Mouse (Mus musculus) liver, embryonic 11.5 days (tissue): ENCODE results near the gene Cnbp. TPM values are rescaled to one million over a fixed set of nuclear protein-coding genes. Genes with fewer than 3 reads are reported as not detected.

Experiments used
- ATAC-seq: fragments of 200-750 bp; cut with Nextera tagmentation; replicated peaks from 2 replicates; pipeline ENCODE4 v1.8.0; 2017; ENCODE audit warnings: moderate number of reproducible peaks, mild to moderate bottlenecking, moderate TSS enrichment, moderate library complexity; ENCODE audit not compliant: low FRiP score
- DNase-seq: peaks from one replicate; pipeline ENCODE4 v3.0.0-alpha.2; 2017; ENCODE audit warnings: low spot score
- H3K27ac ChIP-seq: fragments of 300-500 bp; sonication (generic); 2 replicates; pipeline ENCODE4 v1.5.1; 2014; ENCODE audit warnings: mild to moderate bottlenecking, low read depth, low read length, control low read depth
- H3K27me3 ChIP-seq: fragments of 300-500 bp; sonication (generic); replicated peaks from 2 replicates; pipeline ENCODE4 v1.6.1; 2014; ENCODE audit warnings: low read length, mixed read lengths; ENCODE audit not compliant: control insufficient read depth, insufficient read depth
- H3K36me3 ChIP-seq: fragments of 300-500 bp; sonication (generic); 2 replicates; pipeline ENCODE4 v1.6.1; 2014; ENCODE audit warnings: mild to moderate bottlenecking, low read length, moderate library complexity, mixed read lengths; ENCODE audit not compliant: control insufficient read depth, insufficient read depth
- H3K4me1 ChIP-seq: fragments of 300-500 bp; sonication (generic); replicated peaks from 2 replicates; pipeline ENCODE4 v1.6.1; 2014; ENCODE audit warnings: low read length, mixed read lengths; ENCODE audit not compliant: control insufficient read depth, insufficient read depth
- H3K4me2 ChIP-seq: fragments of 300-500 bp; sonication (generic); 2 replicates; pipeline ENCODE4 v1.6.1; 2014; ENCODE audit warnings: mild to moderate bottlenecking, control low read depth, moderate library complexity
- H3K4me3 ChIP-seq: fragments of 300-500 bp; sonication (generic); 2 replicates; pipeline ENCODE4 v1.5.1; 2014; ENCODE audit warnings: low read depth, low read length, control low read depth
- H3K9ac ChIP-seq: fragments of 300-500 bp; sonication (generic); 2 replicates; pipeline ENCODE4 v1.6.1; 2014; ENCODE audit warnings: low read depth, low read length, control low read depth
- H3K9me3 ChIP-seq: fragments of 300-500 bp; sonication (generic); 2 replicates; pipeline ENCODE4 v1.6.1; 2016; ENCODE audit warnings: low read length, inconsistent platforms, mixed read lengths; ENCODE audit not compliant: control insufficient read depth
- WGBS: fragments of 180-500 bp; shearing (Covaris S2); extraction: QIAGEN DNeasy Blood & Tissue Kit; methylation state at CpG from one replicate; pipeline ENCODE4 v1.1.7; 2014; 5-methylcytosine and 5-hydroxymethylcytosine counted together
- polyA plus RNA-seq: library from polyadenylated mRNA; unstranded; fragments of >200 nt; fragmentation: Nextera tagmentation; extraction: Ambion mirVana; gene quantifications from 2 replicates; pipeline ENCODE4 v1.2.1, GENCODE M21; 2014

The Cnbp gene
- polyA plus RNA-seq, 1 experiment from 2014 or later, result 1,371 TPM

DNA sequence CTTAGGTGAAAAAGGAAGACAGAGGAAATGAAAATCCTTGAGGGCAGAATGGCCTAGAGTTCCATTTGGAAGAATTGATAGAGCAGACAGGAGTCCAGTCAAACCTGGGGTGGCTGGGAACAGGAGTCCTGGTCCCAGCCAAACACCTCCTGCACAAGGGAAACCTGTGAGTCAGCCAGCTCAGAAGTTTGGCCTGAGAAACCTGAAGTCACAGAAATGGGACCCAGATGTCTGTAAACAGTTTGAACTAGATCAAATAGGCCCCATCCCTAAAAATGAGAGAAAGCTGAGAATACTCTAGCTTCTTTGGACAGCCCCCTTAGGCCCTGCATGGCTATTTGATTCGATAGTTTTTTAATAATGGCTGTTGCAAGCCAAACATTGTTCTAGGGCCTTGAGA is 38.2 kb downstream of the Cnbp start:
- Histone ChIP-seq H3K4me3 (peak overlapping the region; percentile 78), H3K4me2 (peak overlapping the region; percentile 74), H3K27ac (peak overlapping the region; percentile 89; the same call in 1 of the 2 replicates), H3K36me3 (peaks cover 14% of the 10 kb centered on the region; the same call in 1 of the 2 replicates), H3K4me1 (peaks cover 33% of the 10 kb centered on the region), H3K9me3 (no peaks in the 10 kb centered on the region), H3K27me3 (no peaks in the 10 kb centered on the region), H3K9ac (peak overlapping the region; percentile 82; the same call in 1 of the 2 replicates)
- 97% methylated on average over 1 of the region's 1 CpGs for WGBS
- no peak for ATAC-seq
- no peak for DNase-seq

DNA sequence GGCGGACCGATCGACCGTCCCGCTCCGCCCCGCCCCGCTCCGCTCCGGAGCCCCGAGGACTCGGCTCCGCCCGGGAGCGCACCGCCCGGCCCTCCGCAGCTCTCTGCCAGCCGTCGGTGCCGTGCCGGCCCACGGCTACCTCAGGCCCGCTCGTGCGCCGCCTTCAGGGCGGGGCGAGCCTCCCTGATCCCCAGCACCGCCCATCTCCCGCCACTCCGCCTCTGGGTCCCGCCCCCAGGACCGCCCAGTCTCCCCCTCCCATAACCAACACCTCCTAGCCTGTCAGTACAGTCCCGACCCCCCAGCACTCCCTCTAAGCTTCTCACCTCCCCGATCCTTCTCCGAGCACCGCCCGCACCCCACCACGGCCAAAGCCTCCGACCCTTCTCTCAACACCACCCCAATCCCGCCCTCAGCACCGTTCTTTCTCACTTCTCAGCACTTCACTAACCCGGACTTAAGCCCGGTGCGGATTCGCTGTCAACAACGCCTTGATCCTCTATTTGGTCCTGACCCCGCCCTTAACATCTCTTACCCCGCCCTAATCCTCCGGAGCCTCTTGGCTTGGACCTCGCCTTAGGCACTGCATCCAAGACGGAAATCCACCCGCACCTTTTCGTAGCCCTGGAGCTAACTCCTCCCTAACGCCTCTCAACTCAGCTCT is 39.1 kb downstream of the Cnbp start, which contains the start of gene Rab43:
TSS of gene Rab43 (minus strand) at position 490 of the 664 bp plus-strand sequence.
- under 1% methylated on average over 54 of the region's 56 CpGs for WGBS
- Histone ChIP-seq H3K4me2 (peak within 1 kb of the TSS; percentile 74), H3K27ac (peak within 1 kb of the TSS; percentile 89), H3K9ac (peak within 1 kb of the TSS; percentile 82), H3K4me1 (peaks cover 42% of the 10 kb centered on the region), H3K36me3 (peaks cover 7% of the 10 kb centered on the region; the same call in 1 of the 2 replicates), H3K27me3 (no peaks in the 10 kb centered on the region), H3K9me3 (no peaks in the 10 kb centered on the region), H3K4me3 (peak within 1 kb of the TSS; percentile 78)
- peak; percentile 96 for ATAC-seq
- DNase-seq, result peak; percentile 93

DNA sequence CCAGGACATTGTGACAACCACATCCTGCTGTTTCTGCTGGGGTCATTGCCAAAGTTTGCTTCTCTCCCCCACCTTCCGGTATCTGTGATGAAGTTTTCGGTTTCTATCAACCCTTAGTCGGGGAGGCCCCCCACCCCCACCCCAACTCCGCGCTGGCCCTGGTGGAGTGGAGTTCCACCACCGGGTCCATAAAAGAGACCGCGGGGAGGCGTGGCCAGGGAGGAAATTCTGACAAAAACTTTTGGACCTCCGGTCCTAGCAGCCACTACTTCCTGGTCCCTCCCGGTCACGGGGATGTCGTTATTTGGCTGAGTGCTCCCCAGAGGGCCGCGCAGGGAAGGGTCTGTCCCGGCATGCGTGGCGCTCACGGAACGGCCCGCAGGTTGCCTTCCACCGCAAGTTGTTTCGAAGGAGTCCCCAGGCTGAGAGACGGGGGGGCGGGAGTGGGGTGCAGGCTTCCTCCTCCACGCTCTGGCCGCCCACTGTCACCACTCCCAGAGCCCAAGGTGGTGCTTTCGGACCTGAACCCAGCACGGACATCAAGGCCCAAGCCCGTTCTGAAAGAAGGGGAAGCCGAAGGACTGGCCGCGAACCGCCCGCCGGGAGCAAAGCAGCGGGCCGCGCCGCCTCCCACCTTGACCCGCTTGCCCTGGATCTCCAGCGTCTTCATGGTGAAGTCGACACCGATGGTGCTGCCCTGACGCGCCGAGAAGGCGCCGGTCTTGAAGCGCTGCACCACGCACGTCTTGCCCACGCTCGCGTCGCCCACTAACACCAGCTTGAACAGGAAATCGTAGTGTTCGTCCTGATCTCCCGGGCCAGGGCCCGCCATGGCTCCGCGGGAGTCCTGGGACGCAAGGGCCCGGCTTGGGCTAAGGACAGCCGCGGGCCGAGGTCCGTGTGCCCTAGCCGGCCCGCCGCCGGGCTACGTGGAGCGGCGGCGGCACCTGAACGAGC is 39.9 kb downstream of the Cnbp start:
- H3K4me2 ChIP-seq, result peak overlapping the region; percentile 74
- H3K4me3 ChIP-seq, result peak overlapping the region; percentile 78
- H3K27me3 ChIP-seq, result no peaks in the 10 kb centered on the region
- peaks cover 43% of the 10 kb centered on the region for H3K4me1 ChIP-seq
- H3K27ac ChIP-seq, result peak overlapping the region; percentile 89
- DNase-seq (peak; percentile 77), ATAC-seq (peak; percentile 9; the same call in 1 of the 2 replicates)
- H3K9me3 ChIP-seq, result no peaks in the 10 kb centered on the region
- under 1% methylated on average over 76 of the region's 77 CpGs for WGBS
- H3K36me3 ChIP-seq, result peaks cover 7% of the 10 kb centered on the region; the same call in 1 of the 2 replicates
- peak overlapping the region; percentile 82 for H3K9ac ChIP-seq

DNA sequence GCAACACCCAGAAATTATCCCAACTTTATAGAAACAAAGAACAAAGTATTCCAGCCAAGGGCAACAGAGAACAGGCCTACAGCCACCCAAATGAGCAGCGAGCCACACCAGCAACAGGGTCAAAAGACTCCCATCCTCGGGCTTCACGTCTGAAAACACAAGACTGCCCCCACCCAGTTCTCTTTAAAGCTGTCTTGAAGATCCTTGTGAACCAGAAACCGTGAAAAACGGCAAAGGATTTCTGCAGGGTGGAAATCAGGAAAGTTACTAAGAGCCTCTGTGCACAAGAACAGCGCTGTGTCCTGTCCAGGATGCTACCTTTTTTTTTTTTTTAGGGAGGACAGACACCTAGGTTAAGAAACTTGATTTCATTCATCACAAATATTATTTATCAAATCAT is 40.6 kb downstream of the Cnbp start:
- Histone ChIP-seq H3K4me1 (peaks cover 43% of the 10 kb centered on the region), H3K36me3 (peaks cover 7% of the 10 kb centered on the region; the same call in 1 of the 2 replicates), H3K4me3 (peak overlapping the region; percentile 78), H3K27ac (peak overlapping the region; percentile 89), H3K9ac (peak overlapping the region; percentile 82), H3K27me3 (no peaks in the 10 kb centered on the region), H3K4me2 (peak overlapping the region; percentile 74), H3K9me3 (no peaks in the 10 kb centered on the region)
- no peak for DNase-seq
- 42% methylated on average over 6 of the region's 6 CpGs for WGBS
- no peak for ATAC-seq

DNA sequence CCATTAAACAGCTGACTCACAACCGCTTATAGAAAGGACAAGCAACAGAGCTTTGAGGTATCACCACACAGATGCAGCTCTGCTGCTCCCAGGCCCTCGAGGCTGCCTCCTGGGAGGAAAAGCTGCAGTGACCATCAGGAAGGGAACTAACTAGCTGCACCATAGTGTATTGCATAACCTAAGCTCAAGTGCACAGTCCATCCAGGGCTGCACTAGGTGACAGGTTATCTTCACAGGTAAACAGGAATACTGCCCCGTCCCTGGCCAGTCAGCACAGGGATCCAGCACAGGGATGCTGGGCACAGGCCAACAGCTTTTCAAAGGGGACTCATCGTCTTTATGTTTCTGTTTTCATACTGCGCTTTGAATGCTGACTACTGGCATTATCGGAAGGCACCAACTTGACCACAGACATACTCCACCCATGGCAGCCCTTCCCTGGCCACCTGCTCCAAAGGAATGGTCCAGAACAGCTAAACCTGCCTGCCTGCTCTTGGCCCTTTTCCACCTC is 41.2 kb downstream of the Cnbp start:
- Histone ChIP-seq H3K4me1 (peaks cover 43% of the 10 kb centered on the region), H3K4me3 (peak overlapping the region; percentile 78), H3K27ac (peak overlapping the region; percentile 89), H3K36me3 (peaks cover 4% of the 10 kb centered on the region; the same call in 1 of the 2 replicates), H3K9ac (peak overlapping the region; percentile 82), H3K9me3 (no peaks in the 10 kb centered on the region), H3K27me3 (no peaks in the 10 kb centered on the region), H3K4me2 (peak overlapping the region; percentile 74)
- DNase-seq (no peak), ATAC-seq (peak; percentile 8; the same call in 1 of the 2 replicates)
- WGBS, result 55% methylated on average over 6 of the region's 6 CpGs

DNA sequence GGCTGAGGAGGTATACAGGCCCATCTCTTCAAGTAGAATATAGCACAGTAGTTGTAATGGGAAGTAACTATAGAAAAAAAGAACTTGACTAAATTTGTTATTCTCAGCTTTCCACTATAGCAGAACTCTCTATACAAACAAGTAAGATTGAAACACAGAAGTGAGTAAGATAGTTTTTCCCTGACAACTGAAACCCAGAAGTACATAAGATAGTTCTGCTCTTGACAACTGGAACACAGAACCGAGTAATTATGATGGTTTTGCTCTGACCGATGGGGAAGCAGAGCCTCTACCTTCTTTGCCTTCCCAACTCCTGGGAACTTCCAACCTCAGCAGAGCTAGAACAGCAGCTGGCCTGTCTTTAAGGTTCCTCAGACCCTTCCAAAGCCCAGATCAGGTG is 41.8 kb downstream of the Cnbp start:
- Histone ChIP-seq H3K9ac (peak overlapping the region; percentile 82), H3K36me3 (peaks cover 2% of the 10 kb centered on the region; the same call in 1 of the 2 replicates), H3K27ac (peak overlapping the region; percentile 89), H3K27me3 (no peaks in the 10 kb centered on the region), H3K9me3 (no peaks in the 10 kb centered on the region), H3K4me2 (peak overlapping the region; percentile 74), H3K4me3 (peak overlapping the region; percentile 78), H3K4me1 (peaks cover 43% of the 10 kb centered on the region)
- DNase-seq, result no peak
- WGBS, result 68% methylated on average over 2 of the region's 2 CpGs
- no peak for ATAC-seq

DNA sequence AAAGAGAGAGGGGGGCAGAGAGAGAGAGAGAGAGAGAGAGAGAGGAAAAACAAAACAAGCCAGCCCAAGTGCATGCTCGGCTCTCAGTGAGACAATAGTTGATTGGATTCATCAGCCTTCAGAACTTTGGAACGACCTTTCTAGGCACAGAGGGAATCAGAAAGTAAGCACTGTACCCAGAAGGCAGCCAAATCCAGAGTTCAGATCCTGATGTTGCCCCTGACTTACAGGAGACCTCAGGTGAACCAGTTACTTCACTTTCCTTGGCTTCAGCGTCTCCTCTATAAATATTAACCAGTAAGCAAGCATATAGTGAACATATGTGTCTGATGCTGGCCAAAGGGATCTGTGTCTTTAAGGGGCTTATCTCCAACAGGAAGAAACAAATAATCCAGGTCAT is 42.4 kb downstream of the Cnbp start:
- H3K4me2 ChIP-seq, result peak overlapping the region; percentile 74
- no peak for ATAC-seq
- H3K9me3 ChIP-seq, result no peaks in the 10 kb centered on the region
- no peaks in the 10 kb centered on the region for H3K27me3 ChIP-seq
- H3K27ac ChIP-seq, result peak overlapping the region; percentile 63; the same call in 1 of the 2 replicates
- DNase-seq, result no peak
- H3K4me3 ChIP-seq, result no peak overlapping the region
- WGBS, result 63% methylated on average over 3 of the region's 3 CpGs
- peak overlapping the region; percentile 51; the same call in 1 of the 2 replicates for H3K9ac ChIP-seq
- H3K36me3 ChIP-seq, result peaks cover 2% of the 10 kb centered on the region; the same call in 1 of the 2 replicates
- H3K4me1 ChIP-seq, result peaks cover 43% of the 10 kb centered on the region
